Mouse (Mus musculus): Measurements from ENCODE around the gene Efcc1.

GRCm38 (mm10) chr6:87744632-87745031 lies 14.0 kb downstream of the Efcc1 start:
- TF ChIP-seq POLR2A (IDR thresholded peaks at IDR 0.05; ENCODE audit: borderline replicate concordance, insufficient read depth, low read length), result no peak
- TF ChIP-seq CTCF (IDR thresholded peaks at IDR 0.05; ENCODE audit: borderline replicate concordance, insufficient read depth, low read depth, low read length), result no peak

All from cerebellum, adult 2 months (tissue).